Mouse (Mus musculus): Measurements from ENCODE around the gene Grb2.

The Grb2 gene

GRCm38 (mm10) chr11:115643265-115643664 is 65.1 kb downstream of the Grb2 start:
- DNase-seq, result no peak

GRCm38 (mm10) chr11:115642705-115643104 is 65.7 kb downstream of the Grb2 start:
- DNase-seq, result no peak

- no peak for DNase-seq
These were observed 66.7 kb downstream of the Grb2 start for GRCm38 (mm10) chr11:115641664-115642036.

- no peak for DNase-seq
These were observed 67.3 kb downstream of the Grb2 start for GRCm38 (mm10) chr11:115640978-115641663.

- DNase-seq, result no peak
These were observed 68.0 kb downstream of the Grb2 start for GRCm38 (mm10) chr11:115640311-115640828.

GRCm38 (mm10) chr11:115639540-115639939 is 68.9 kb downstream of the Grb2 start:
- no peak for DNase-seq

GRCm38 (mm10) chr11:115638498-115639409 is 69.6 kb downstream of the Grb2 start:
- DNase-seq, result no peak

GRCm38 (mm10) chr11:115636960-115637359 is 71.4 kb downstream of the Grb2 start:
- no peak for DNase-seq

- DNase-seq, result no peak
These were observed 72.9 kb downstream of the Grb2 start for GRCm38 (mm10) chr11:115635484-115635883.

GRCm38 (mm10) chr11:115635041-115635440 is 73.4 kb downstream of the Grb2 start:
- DNase-seq, result no peak

GRCm38 (mm10) chr11:115634109-115634508 is 74.3 kb downstream of the Grb2 start:
- DNase-seq, result no peak

- DNase-seq, result no peak
These were observed 75.5 kb downstream of the Grb2 start for GRCm38 (mm10) chr11:115632862-115633261.

GRCm38 (mm10) chr11:115632247-115632646 is 76.2 kb downstream of the Grb2 start:
- DNase-seq, result no peak

GRCm38 (mm10) chr11:115631505-115631890 is 76.9 kb downstream of the Grb2 start:
- DNase-seq, result peak; percentile 61

- no peak for DNase-seq
These were observed 77.6 kb downstream of the Grb2 start for GRCm38 (mm10) chr11:115630532-115631504.

GRCm38 (mm10) chr11:115629734-115630531 is 78.5 kb downstream of the Grb2 start:
- no peak for DNase-seq

- no peak for DNase-seq
These were observed 79.8 kb downstream of the Grb2 start for GRCm38 (mm10) chr11:115628465-115629101.

- peak; percentile 100 for DNase-seq
These were observed 80.5 kb downstream of the Grb2 start, which contains the start of gene Slc25a19 for GRCm38 (mm10) chr11:115627705-115628464. Slc25a19 (minus strand) TSS chr11:115628295.

GRCm38 (mm10) chr11:115626824-115627616 is 81.4 kb downstream of the Grb2 start:
- no peak for DNase-seq

Data from kidney, postnatal 14 days (tissue).